Mouse (Mus musculus) urinary bladder, postnatal 25 days (tissue): Measurements from ENCODE around the gene Galnt17.

Experiments used
- DNase-seq: peaks from one replicate; pipeline ENCODE4 v3.0.0; 2022; ENCODE audit warnings: low spot score

Gene Galnt17

GRCm38 (mm10) chr5:131120296-131120840, 187.9 kb downstream of the Galnt17 start:
- DNase-seq = no peak

- DNase-seq = no peak
Observed at GRCm38 (mm10) chr5:131119896-131120295, 188.4 kb downstream of the Galnt17 start.

- DNase-seq = no peak
Observed at GRCm38 (mm10) chr5:131117391-131118040, 190.8 kb downstream of the Galnt17 start.

GRCm38 (mm10) chr5:131113850-131114470, 194.3 kb downstream of the Galnt17 start:
- DNase-seq = no peak

GRCm38 (mm10) chr5:131107188-131107587, 201.1 kb downstream of the Galnt17 start:
- no peak for DNase-seq

- DNase-seq = no peak
Observed at GRCm38 (mm10) chr5:131096824-131097223, 211.5 kb downstream of the Galnt17 start.

GRCm38 (mm10) chr5:131095635-131096034, 212.7 kb downstream of the Galnt17 start:
- no peak for DNase-seq

GRCm38 (mm10) chr5:131094771-131095170, 213.5 kb downstream of the Galnt17 start:
- DNase-seq = no peak

- no peak for DNase-seq
Observed at GRCm38 (mm10) chr5:131094138-131094537, 214.2 kb downstream of the Galnt17 start.

- DNase-seq = no peak
Observed at GRCm38 (mm10) chr5:131089876-131090275, 218.4 kb downstream of the Galnt17 start.

- no peak for DNase-seq
Observed at GRCm38 (mm10) chr5:131088866-131089265, 219.4 kb downstream of the Galnt17 start.

- DNase-seq = no peak
Observed at GRCm38 (mm10) chr5:131083072-131083657, 225.1 kb downstream of the Galnt17 start.

- DNase-seq = no peak
Observed at GRCm38 (mm10) chr5:131077682-131078081, 230.6 kb downstream of the Galnt17 start.

GRCm38 (mm10) chr5:131075795-131076194, 232.5 kb downstream of the Galnt17 start:
- no peak for DNase-seq

GRCm38 (mm10) chr5:131074295-131074694, 234.0 kb downstream of the Galnt17 start:
- DNase-seq = no peak

- no peak for DNase-seq
Observed at GRCm38 (mm10) chr5:131065174-131065573, 243.1 kb downstream of the Galnt17 start.

- no peak for DNase-seq
Observed at GRCm38 (mm10) chr5:131048505-131048904, 259.8 kb downstream of the Galnt17 start.

GRCm38 (mm10) chr5:131043130-131043529, 265.2 kb downstream of the Galnt17 start:
- DNase-seq = no peak

- DNase-seq = no peak
Observed at GRCm38 (mm10) chr5:131040441-131040840, 267.9 kb downstream of the Galnt17 start.

- DNase-seq = no peak
Observed at GRCm38 (mm10) chr5:131039611-131040313, 268.5 kb downstream of the Galnt17 start.

- DNase-seq = no peak
Observed at GRCm38 (mm10) chr5:131024506-131024905, 283.8 kb downstream of the Galnt17 start.

- DNase-seq = no peak
Observed at GRCm38 (mm10) chr5:131022396-131022993, 285.8 kb downstream of the Galnt17 start.
